Mouse (Mus musculus): ENCODE measurements around the gene Stoml1. TPM values are rescaled to one million over a fixed set of nuclear protein-coding genes. Genes with fewer than 3 reads are reported as not detected.

Stoml1 gene
- polyA plus RNA-seq, 1 experiment from 2014 or later, result 31.2 TPM

DNA sequence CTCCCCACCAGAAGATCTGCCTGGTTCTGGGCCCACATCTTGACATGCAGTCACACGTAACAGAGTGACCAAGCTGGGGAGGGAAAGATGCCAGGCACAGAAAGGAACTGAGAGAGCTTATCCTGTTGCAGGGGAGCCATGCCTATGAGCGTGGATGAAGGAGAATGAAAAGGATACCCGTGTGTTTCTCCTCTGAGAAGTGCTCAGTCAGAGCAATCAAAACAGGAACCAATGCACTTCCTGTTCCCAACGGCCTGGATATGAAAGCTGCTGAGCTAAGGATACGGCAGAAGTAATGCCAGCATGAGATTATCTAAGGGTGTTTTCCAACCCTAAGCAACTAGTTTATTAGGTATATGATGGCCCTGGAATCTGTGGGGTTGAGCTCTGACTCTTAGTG is 20.6 kb upstream of the Stoml1 start:
- no peak for DNase-seq (ENCODE audit: low spot score)
- WGBS, result 73% methylated on average over 5 of the region's 5 CpGs
- no peak overlapping the region for H3K4me3 ChIP-seq (ENCODE audit: low read depth, low read length)

GRCm38 (mm10) chr9:58234502-58235015 is 18.4 kb upstream of the Stoml1 start:
- no peaks in the 10 kb centered on the region for H3K27me3 ChIP-seq (ENCODE audit: control insufficient read depth, insufficient read depth, low read length)
- no peak overlapping the region for H3K4me2 ChIP-seq (replicated peaks; ENCODE audit: low read depth, low read length)
- no peaks in the 10 kb centered on the region for H3K4me1 ChIP-seq (replicated peaks; ENCODE audit: control insufficient read depth, insufficient read depth, low read length)
- WGBS, result 95% methylated on average over 28 of the region's 28 CpGs
- DNase-seq (ENCODE audit: low spot score) (no peak), ATAC-seq (ENCODE audit: low FRiP score) (no peak)
- H3K4me3 ChIP-seq (ENCODE audit: low read depth, low read length), result no peak overlapping the region
- no peak overlapping the region for H3K27ac ChIP-seq (ENCODE audit: low read depth, low read length)
- H3K9me3 ChIP-seq (ENCODE audit: control insufficient read depth, low read length), result no peaks in the 10 kb centered on the region
- no peaks in the 10 kb centered on the region for H3K36me3 ChIP-seq (ENCODE audit: control insufficient read depth, insufficient read depth, low read length)
- no peak overlapping the region for H3K9ac ChIP-seq (ENCODE audit: low read depth, low read length)

More for the DNA sequence above, 20.6 kb upstream of the Stoml1 start:
- no peak for ATAC-seq (ENCODE audit: low FRiP score)
- no peak overlapping the region for H3K27ac ChIP-seq (ENCODE audit: low read depth, low read length)
- H3K4me2 ChIP-seq (replicated peaks; ENCODE audit: low read depth, low read length), result no peak overlapping the region
- H3K27me3 ChIP-seq (ENCODE audit: control insufficient read depth, insufficient read depth, low read length), result no peaks in the 10 kb centered on the region
- H3K9me3 ChIP-seq (ENCODE audit: control insufficient read depth, low read length), result no peaks in the 10 kb centered on the region
- no peaks in the 10 kb centered on the region for H3K4me1 ChIP-seq (replicated peaks; ENCODE audit: control insufficient read depth, insufficient read depth, low read length)
- no peaks in the 10 kb centered on the region for H3K36me3 ChIP-seq (ENCODE audit: control insufficient read depth, insufficient read depth, low read length)
- no peak overlapping the region for H3K9ac ChIP-seq (ENCODE audit: low read depth, low read length)

- Histone ChIP-seq H3K36me3 (ENCODE audit: control insufficient read depth, insufficient read depth, low read length) (no peaks in the 10 kb centered on the region), H3K27ac (ENCODE audit: low read depth, low read length) (no peak overlapping the region), H3K9ac (ENCODE audit: low read depth, low read length) (no peak overlapping the region), H3K9me3 (ENCODE audit: control insufficient read depth, low read length) (no peaks in the 10 kb centered on the region), H3K27me3 (ENCODE audit: control insufficient read depth, insufficient read depth, low read length) (no peaks in the 10 kb centered on the region), H3K4me1 (replicated peaks; ENCODE audit: control insufficient read depth, insufficient read depth, low read length) (no peaks in the 10 kb centered on the region), H3K4me2 (replicated peaks; ENCODE audit: low read depth, low read length) (no peak overlapping the region), H3K4me3 (ENCODE audit: low read depth, low read length) (no peak overlapping the region)
- DNase-seq (ENCODE audit: low spot score), result no peak
- 71% methylated on average over 9 of the region's 9 CpGs for WGBS
- no peak for ATAC-seq (ENCODE audit: low FRiP score)
Measured at GRCm38 (mm10) chr9:58241780-58242485, 11.0 kb upstream of the Stoml1 start.

- DNase-seq (ENCODE audit: low spot score) (no peak), ATAC-seq (ENCODE audit: low FRiP score) (no peak)
- H3K4me2 ChIP-seq (replicated peaks; ENCODE audit: low read depth, low read length), result no peak overlapping the region
- H3K4me1 ChIP-seq (replicated peaks; ENCODE audit: control insufficient read depth, insufficient read depth, low read length), result peaks cover 3% of the 10 kb centered on the region; the same call in 1 of the 2 replicates
- H3K9ac ChIP-seq (ENCODE audit: low read depth, low read length), result no peak overlapping the region
- H3K36me3 ChIP-seq (ENCODE audit: control insufficient read depth, insufficient read depth, low read length), result no peaks in the 10 kb centered on the region
- H3K27ac ChIP-seq (ENCODE audit: low read depth, low read length), result no peak overlapping the region
- H3K4me3 ChIP-seq (ENCODE audit: low read depth, low read length), result no peak overlapping the region
- WGBS, result 91% methylated on average over 5 of the region's 5 CpGs
- no peaks in the 10 kb centered on the region for H3K27me3 ChIP-seq (ENCODE audit: control insufficient read depth, insufficient read depth, low read length)
- H3K9me3 ChIP-seq (ENCODE audit: control insufficient read depth, low read length), result no peaks in the 10 kb centered on the region
Measured at GRCm38 (mm10) chr9:58242696-58243095, 10.3 kb upstream of the Stoml1 start.

DNA sequence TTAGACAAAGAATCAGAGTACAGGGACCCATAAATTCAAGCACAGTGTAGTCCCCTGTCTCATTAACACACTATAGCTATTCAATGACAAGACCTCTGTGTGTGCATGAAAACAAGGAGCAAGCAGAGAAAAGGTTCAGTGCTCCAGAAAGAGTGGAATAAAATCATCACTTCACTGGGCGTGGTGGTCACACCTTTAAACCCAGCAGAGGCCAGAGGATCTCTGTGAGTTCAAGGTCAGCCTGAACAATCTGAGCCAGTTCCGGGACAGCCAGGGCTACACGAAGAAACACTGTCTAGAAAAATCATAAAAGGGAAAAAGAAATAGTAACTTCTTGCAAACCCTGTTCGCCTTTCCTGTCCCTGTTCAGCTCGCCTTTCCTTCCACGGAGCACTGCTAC is 9.3 kb upstream of the Stoml1 start:
- no peaks in the 10 kb centered on the region for H3K36me3 ChIP-seq (ENCODE audit: control insufficient read depth, insufficient read depth, low read length)
- H3K9ac ChIP-seq (ENCODE audit: low read depth, low read length), result no peak overlapping the region
- H3K9me3 ChIP-seq (ENCODE audit: control insufficient read depth, low read length), result no peaks in the 10 kb centered on the region
- WGBS, result 90% methylated on average over 6 of the region's 6 CpGs
- ATAC-seq (ENCODE audit: low FRiP score) (no peak), DNase-seq (ENCODE audit: low spot score) (no peak)
- H3K27ac ChIP-seq (ENCODE audit: low read depth, low read length), result no peak overlapping the region
- no peak overlapping the region for H3K4me2 ChIP-seq (replicated peaks; ENCODE audit: low read depth, low read length)
- H3K4me1 ChIP-seq (replicated peaks; ENCODE audit: control insufficient read depth, insufficient read depth, low read length), result peaks cover 3% of the 10 kb centered on the region; the same call in 1 of the 2 replicates
- H3K4me3 ChIP-seq (ENCODE audit: low read depth, low read length), result no peak overlapping the region
- H3K27me3 ChIP-seq (ENCODE audit: control insufficient read depth, insufficient read depth, low read length), result no peaks in the 10 kb centered on the region

- Histone ChIP-seq H3K9ac (ENCODE audit: low read depth, low read length) (no peak overlapping the region), H3K4me2 (replicated peaks; ENCODE audit: low read depth, low read length) (no peak overlapping the region), H3K9me3 (ENCODE audit: control insufficient read depth, low read length) (no peaks in the 10 kb centered on the region), H3K4me1 (replicated peaks; ENCODE audit: control insufficient read depth, insufficient read depth, low read length) (peaks cover 3% of the 10 kb centered on the region; the same call in 1 of the 2 replicates), H3K27me3 (ENCODE audit: control insufficient read depth, insufficient read depth, low read length) (no peaks in the 10 kb centered on the region), H3K4me3 (ENCODE audit: low read depth, low read length) (no peak overlapping the region), H3K27ac (ENCODE audit: low read depth, low read length) (no peak overlapping the region), H3K36me3 (ENCODE audit: control insufficient read depth, insufficient read depth, low read length) (no peaks in the 10 kb centered on the region)
- 67% methylated on average over 4 of the region's 4 CpGs for WGBS
- ATAC-seq (ENCODE audit: low FRiP score) (no peak), DNase-seq (ENCODE audit: low spot score) (no peak)
Measured at GRCm38 (mm10) chr9:58246083-58246591, 6.8 kb upstream of the Stoml1 start.

DNA sequence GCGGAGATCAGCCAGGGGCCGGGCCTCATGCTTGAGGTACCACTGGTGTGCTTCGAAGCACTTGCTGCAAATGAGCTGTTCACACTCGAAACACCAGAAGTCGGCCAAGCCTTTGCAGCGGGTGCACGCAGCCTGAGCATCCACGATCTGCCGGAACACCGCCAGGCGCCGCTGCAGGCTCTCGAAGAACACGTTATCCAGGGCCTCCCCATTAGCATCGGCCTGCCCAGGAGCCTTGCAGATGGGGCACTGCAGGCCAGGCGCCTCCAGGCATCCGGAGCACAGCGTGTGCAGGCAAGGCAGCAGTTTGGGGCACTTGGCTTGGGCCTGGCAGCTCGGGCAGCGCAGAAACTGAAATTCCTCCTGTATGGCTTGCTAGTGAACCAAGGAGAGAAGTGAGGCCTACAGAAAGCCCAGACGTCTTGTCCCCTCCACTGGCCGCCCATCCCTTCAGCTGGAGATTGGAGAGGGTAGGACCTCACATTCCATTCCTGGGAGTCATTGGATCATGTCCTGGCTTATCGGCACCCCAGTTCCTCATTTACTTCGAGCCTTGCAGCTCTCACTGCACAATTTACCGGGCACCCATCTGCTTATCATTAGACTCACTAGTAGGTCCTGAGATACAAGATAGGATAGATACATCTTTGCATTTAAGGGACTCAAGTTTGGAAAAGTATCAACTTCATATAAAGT is 5.8 kb upstream of the Stoml1 start:
- no peaks in the 10 kb centered on the region for H3K27me3 ChIP-seq (ENCODE audit: control insufficient read depth, insufficient read depth, low read length)
- peak overlapping the region; percentile 50 for H3K9ac ChIP-seq (ENCODE audit: low read depth, low read length)
- H3K4me3 ChIP-seq (ENCODE audit: low read depth, low read length), result peak overlapping the region; percentile 10; the same call in 1 of the 2 replicates
- H3K9me3 ChIP-seq (ENCODE audit: control insufficient read depth, low read length), result no peaks in the 10 kb centered on the region
- WGBS, result 18% methylated on average over 25 of the region's 25 CpGs
- H3K4me1 ChIP-seq (replicated peaks; ENCODE audit: control insufficient read depth, insufficient read depth, low read length), result peaks cover 3% of the 10 kb centered on the region; the same call in 1 of the 2 replicates
- H3K36me3 ChIP-seq (ENCODE audit: control insufficient read depth, insufficient read depth, low read length), result no peaks in the 10 kb centered on the region
- H3K27ac ChIP-seq (ENCODE audit: low read depth, low read length), result no peak overlapping the region
- H3K4me2 ChIP-seq (replicated peaks; ENCODE audit: low read depth, low read length), result peak overlapping the region; percentile 32
- DNase-seq (ENCODE audit: low spot score), result peak; percentile 86
- ATAC-seq (ENCODE audit: low FRiP score), result 0 out of 2 replicates have a peak, but pooled peaks have one; percentile 60

DNA sequence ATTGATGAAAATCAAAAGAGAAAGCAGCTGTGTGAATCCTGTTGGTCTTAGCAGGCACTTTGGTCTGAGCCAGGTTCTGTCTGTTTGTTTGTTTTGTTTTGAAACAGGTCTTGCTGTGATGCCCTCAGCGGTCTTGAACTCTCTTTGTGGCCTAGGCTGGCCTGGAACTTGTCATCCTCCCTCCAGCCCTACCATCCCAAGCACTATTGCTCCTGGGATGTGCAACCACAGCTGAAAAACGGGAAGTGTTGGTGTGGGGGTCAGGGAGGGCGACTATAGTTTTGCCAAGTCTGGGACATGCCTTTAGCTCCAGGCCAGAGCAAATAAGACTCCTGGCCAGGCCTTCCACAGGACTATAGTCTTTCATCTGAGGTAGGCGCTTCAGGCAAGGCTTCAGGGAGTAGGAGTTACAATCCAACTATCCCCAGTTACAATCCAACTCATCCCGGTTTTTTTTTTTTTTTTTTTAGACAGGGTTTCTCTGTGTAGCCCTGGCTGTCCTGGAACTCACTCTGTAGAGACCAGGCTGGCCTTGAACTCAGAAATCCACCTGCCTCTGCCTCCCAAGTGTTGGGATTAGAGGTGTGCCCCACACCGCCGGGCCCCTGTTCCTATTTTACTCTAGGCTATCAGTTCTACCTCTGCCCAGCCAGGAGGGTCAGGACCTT is 4.1 kb upstream of the Stoml1 start:
- 49% methylated on average over 7 of the region's 7 CpGs for WGBS
- Histone ChIP-seq H3K9me3 (ENCODE audit: control insufficient read depth, low read length) (no peaks in the 10 kb centered on the region), H3K27me3 (ENCODE audit: control insufficient read depth, insufficient read depth, low read length) (no peaks in the 10 kb centered on the region), H3K36me3 (ENCODE audit: control insufficient read depth, insufficient read depth, low read length) (no peaks in the 10 kb centered on the region), H3K9ac (ENCODE audit: low read depth, low read length) (0 out of 2 replicates have a peak overlapping the region, but pooled peaks have one; percentile 19), H3K4me3 (ENCODE audit: low read depth, low read length) (peak overlapping the region; percentile 32), H3K27ac (ENCODE audit: low read depth, low read length) (no peak overlapping the region), H3K4me1 (replicated peaks; ENCODE audit: control insufficient read depth, insufficient read depth, low read length) (peaks cover 3% of the 10 kb centered on the region; the same call in 1 of the 2 replicates), H3K4me2 (replicated peaks; ENCODE audit: low read depth, low read length) (peak overlapping the region; percentile 40)
- no peak for DNase-seq (ENCODE audit: low spot score)
- no peak for ATAC-seq (ENCODE audit: low FRiP score)
